ENCODE assay signal across 10 mouse cellular contexts in genomic region chr6:85368722-85369121, GRCm38 (mm10). TPM values are rescaled to one million over a fixed set of nuclear protein-coding genes. Genes with fewer than 3 reads are reported as not detected.
DNase-seq lines count a peak whose midpoint lies in the region; ATAC-seq and TF ChIP-seq lines count a peak whose summit lies in the region.
"Had no signal": no experiment of that assay in that cellular context is flagged by ENCODE, and none has a peak within 500 bp of the region (broad histone marks: within the 10 kb centered on the region; RNA-seq: fewer than 3 reads in every experiment).

No protein-coding gene starts in this region.

- ATAC-seq in heart, embryonic 15.5 days (replicated peaks; ENCODE audit: insufficient number of reproducible peaks, insufficient read depth, low FRiP score, low read depth) = no peak
- ATAC-seq in kidney, embryonic 14.5 days (ENCODE audit: low FRiP score, low TSS enrichment) = no peak
- ATAC-seq in forebrain, embryonic 12.5 days (ENCODE audit: low FRiP score) = no peak

- no peaks in the 10 kb centered on the region for H3K27me3 ChIP-seq in heart, embryonic 15.5 days
- no peaks in the 10 kb centered on the region for H3K27me3 ChIP-seq in thymus, adult 2 months (ENCODE audit: control insufficient read depth, insufficient read depth, low read length)
- H3K27me3 ChIP-seq in kidney, embryonic 14.5 days (ENCODE audit: control insufficient read depth, insufficient read depth, low read length) = no peaks in the 10 kb centered on the region; the same call in 1 of the 2 replicates
- H3K27me3 ChIP-seq in forebrain, embryonic 12.5 days = peaks cover 15% of the 10 kb centered on the region
- H3K27me3 ChIP-seq: neural tube, embryonic 12.5 days had no signal

- no peak for TF ChIP-seq POLR2A in thymus, adult 2 months (IDR thresholded peaks at IDR 0.05; ENCODE audit: control insufficient read depth, extremely low read depth, insufficient read depth, low read length, poor library complexity)

- H3K9ac ChIP-seq in heart, embryonic 15.5 days = 0 out of 2 replicates have a peak overlapping the region, but pooled peaks have one; percentile 25
- H3K9ac ChIP-seq in kidney, embryonic 14.5 days (ENCODE audit: low read depth, low read length) = no peak overlapping the region
- no peak overlapping the region for H3K9ac ChIP-seq in forebrain, embryonic 12.5 days
- H3K9ac ChIP-seq: neural tube, embryonic 12.5 days had no signal

- H3K4me2 ChIP-seq in heart, embryonic 15.5 days = peak overlapping the region; percentile 47
- H3K4me2 ChIP-seq in kidney, embryonic 14.5 days (replicated peaks; ENCODE audit: low read depth, low read length) = no peak overlapping the region
- no peak overlapping the region for H3K4me2 ChIP-seq in forebrain, embryonic 12.5 days
- H3K4me2 ChIP-seq: neural tube, embryonic 12.5 days had no signal

- WGBS in heart, embryonic 15.5 days = 61% methylated on average over 5 of the region's 5 CpGs
- 81% methylated on average over 5 of the region's 5 CpGs for WGBS in thymus, adult 2 months
- WGBS in kidney, embryonic 14.5 days = 66% methylated on average over 5 of the region's 5 CpGs
- 63% methylated on average over 5 of the region's 5 CpGs for WGBS in forebrain, embryonic 12.5 days

- peak overlapping the region; percentile 9; the same call in 1 of the 2 replicates for H3K4me3 ChIP-seq in heart, embryonic 15.5 days
- H3K4me3 ChIP-seq in thymus, adult 2 months (ENCODE audit: control insufficient read depth, insufficient read depth, low read length) = no peak overlapping the region
- no peak overlapping the region for H3K4me3 ChIP-seq in kidney, embryonic 14.5 days (ENCODE audit: low read length)
- no peak overlapping the region for H3K4me3 ChIP-seq in forebrain, embryonic 12.5 days (replicated peaks)
- H3K4me3 ChIP-seq: neural tube, embryonic 12.5 days had no signal

- peaks cover 92% of the 10 kb centered on the region for H3K4me1 ChIP-seq in heart, embryonic 15.5 days (replicated peaks)
- H3K4me1 ChIP-seq in thymus, adult 2 months (replicated peaks; ENCODE audit: control insufficient read depth, insufficient read depth, low read length) = peaks cover 4% of the 10 kb centered on the region; the same call in 1 of the 2 replicates
- peaks cover 29% of the 10 kb centered on the region for H3K4me1 ChIP-seq in kidney, embryonic 14.5 days (ENCODE audit: control insufficient read depth, insufficient read depth, low read length)
- peaks cover 19% of the 10 kb centered on the region for H3K4me1 ChIP-seq in forebrain, embryonic 12.5 days

- TF ChIP-seq CTCF in thymus, adult 2 months (IDR thresholded peaks at IDR 0.05; ENCODE audit: borderline replicate concordance, control insufficient read depth, extremely low read depth, insufficient read depth, low read length, poor library complexity) = no peak

- no peak for DNase-seq in heart, adult 9 months (ENCODE audit: low spot score in 2 of 2)
- no peak for DNase-seq in thymus, adult 2 months
- DNase-seq in thymus, postnatal 36 days = no peak
- DNase-seq in embryo, embryonic 9.5 days (ENCODE audit: extremely low spot score) = no peak
- DNase-seq: cerebellum, adult 2 months; right cerebral cortex, postnatal 25 days had no signal

- H3K27ac ChIP-seq in heart, embryonic 15.5 days = peak overlapping the region; percentile 93
- H3K27ac ChIP-seq in thymus, adult 2 months (ENCODE audit: control insufficient read depth, insufficient read depth, low read length) = peak overlapping the region; percentile 20; the same call in 1 of the 2 replicates
- 0 out of 2 replicates have a peak overlapping the region, but pooled peaks have one; percentile 14 for H3K27ac ChIP-seq in kidney, embryonic 14.5 days (ENCODE audit: low read depth, low read length)
- no peak overlapping the region for H3K27ac ChIP-seq in forebrain, embryonic 12.5 days
- H3K27ac ChIP-seq: neural tube, embryonic 12.5 days had no signal

- H3K9me3 ChIP-seq in heart, embryonic 15.5 days (replicated peaks) = no peaks in the 10 kb centered on the region
- no peaks in the 10 kb centered on the region for H3K9me3 ChIP-seq in kidney, embryonic 14.5 days (ENCODE audit: control insufficient read depth, low read length)
- H3K9me3 ChIP-seq in forebrain, embryonic 12.5 days = no peaks in the 10 kb centered on the region
- H3K9me3 ChIP-seq: neural tube, embryonic 12.5 days had no signal

- no peaks in the 10 kb centered on the region for H3K36me3 ChIP-seq in heart, embryonic 15.5 days
- no peaks in the 10 kb centered on the region for H3K36me3 ChIP-seq in thymus, adult 2 months (ENCODE audit: control insufficient read depth, insufficient read depth, low read length)
- no peaks in the 10 kb centered on the region for H3K36me3 ChIP-seq in kidney, embryonic 14.5 days (ENCODE audit: control insufficient read depth, insufficient read depth, low read length)
- no peaks in the 10 kb centered on the region for H3K36me3 ChIP-seq in forebrain, embryonic 12.5 days (replicated peaks)
- H3K36me3 ChIP-seq: neural tube, embryonic 12.5 days had no signal

RNA-seq across cellular contexts. Expression of gene Rab11fip5, which starts 5.7 kb away (rescaled TPM):
- 42.3 and 45.3 TPM in 2 replicates for polyA plus RNA-seq in heart, embryonic 15.5 days (2015; fragmentation: Nextera tagmentation; extraction: Ambion mirVana)
- polyA plus RNA-seq in thymus, adult 2 months (2012; rRNA removed) = 10.2 and 13.5 TPM in 2 replicates
- polyA plus RNA-seq in kidney, embryonic 14.5 days (2014; fragmentation: Nextera tagmentation; extraction: Ambion mirVana) = 7.7 and 9.0 TPM in 2 replicates
- polyA plus RNA-seq in forebrain, embryonic 12.5 days (2016; fragmentation: Nextera tagmentation; extraction: Ambion mirVana) = 6.8 and 8.2 TPM in 2 replicates

RNA-seq across cellular contexts. Expression of gene Sfxn5, which starts 35.5 kb away (rescaled TPM):
- polyA plus RNA-seq in heart, embryonic 15.5 days (2015; fragmentation: Nextera tagmentation; extraction: Ambion mirVana) = 3.7 and 4.9 TPM in 2 replicates
- 3.7 and 5.9 TPM in 2 replicates for polyA plus RNA-seq in thymus, adult 2 months (2012; rRNA removed)
- 9.3 and 11.9 TPM in 2 replicates for polyA plus RNA-seq in kidney, embryonic 14.5 days (2014; fragmentation: Nextera tagmentation; extraction: Ambion mirVana)
- polyA plus RNA-seq in forebrain, embryonic 12.5 days (2016; fragmentation: Nextera tagmentation; extraction: Ambion mirVana) = 16.8 and 17.2 TPM in 2 replicates

RNA-seq across cellular contexts. Expression of gene Noto, which starts 55.0 kb away (rescaled TPM):
- 0.15 TPM in 1 of 2 replicates, not detected in the other for polyA plus RNA-seq in heart, embryonic 15.5 days (2015; fragmentation: Nextera tagmentation; extraction: Ambion mirVana)
- polyA plus RNA-seq in thymus, adult 2 months (2012; rRNA removed) = 0.22 TPM in 1 of 2 replicates, not detected in the other
- not detected in 2 replicates for polyA plus RNA-seq in kidney, embryonic 14.5 days (2014; fragmentation: Nextera tagmentation; extraction: Ambion mirVana)
- not detected in 2 replicates for polyA plus RNA-seq in forebrain, embryonic 12.5 days (2016; fragmentation: Nextera tagmentation; extraction: Ambion mirVana)
- polyA plus RNA-seq: cerebellum, adult 2 months; neural tube, embryonic 12.5 days had no signal
